Mouse (Mus musculus): ENCODE results near the gene Gas7. TPM values are rescaled to one million over a fixed set of nuclear protein-coding genes. Genes with fewer than 3 reads are reported as not detected.

Gene Gas7
- total RNA-seq, 2 experiments from 2014 or later, result 5.5 to 7.5 TPM

DNA sequence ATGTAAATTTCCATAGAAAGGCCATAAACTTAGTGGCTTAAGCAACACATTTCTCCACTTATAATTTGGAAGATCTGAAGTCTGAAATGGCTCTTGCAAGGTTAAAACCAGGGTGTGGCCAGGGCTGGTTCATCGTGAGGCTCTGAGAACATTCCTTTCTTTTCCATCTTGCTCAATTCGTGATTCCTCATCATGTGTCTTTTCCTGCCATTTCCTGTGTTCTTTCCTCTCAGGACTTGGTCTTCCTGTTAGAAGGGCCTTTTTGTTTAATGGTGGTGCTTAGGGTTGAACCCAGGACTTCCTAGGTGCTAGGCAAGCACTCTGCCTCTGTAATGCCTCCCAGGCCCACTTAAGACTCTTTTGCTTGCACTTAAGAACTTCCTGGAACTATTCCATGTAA is 76.0 kb downstream of the Gas7 start:
- ATAC-seq (replicated peaks; ENCODE audit: low FRiP score, poor library complexity, severe bottlenecking), result no peak

DNA sequence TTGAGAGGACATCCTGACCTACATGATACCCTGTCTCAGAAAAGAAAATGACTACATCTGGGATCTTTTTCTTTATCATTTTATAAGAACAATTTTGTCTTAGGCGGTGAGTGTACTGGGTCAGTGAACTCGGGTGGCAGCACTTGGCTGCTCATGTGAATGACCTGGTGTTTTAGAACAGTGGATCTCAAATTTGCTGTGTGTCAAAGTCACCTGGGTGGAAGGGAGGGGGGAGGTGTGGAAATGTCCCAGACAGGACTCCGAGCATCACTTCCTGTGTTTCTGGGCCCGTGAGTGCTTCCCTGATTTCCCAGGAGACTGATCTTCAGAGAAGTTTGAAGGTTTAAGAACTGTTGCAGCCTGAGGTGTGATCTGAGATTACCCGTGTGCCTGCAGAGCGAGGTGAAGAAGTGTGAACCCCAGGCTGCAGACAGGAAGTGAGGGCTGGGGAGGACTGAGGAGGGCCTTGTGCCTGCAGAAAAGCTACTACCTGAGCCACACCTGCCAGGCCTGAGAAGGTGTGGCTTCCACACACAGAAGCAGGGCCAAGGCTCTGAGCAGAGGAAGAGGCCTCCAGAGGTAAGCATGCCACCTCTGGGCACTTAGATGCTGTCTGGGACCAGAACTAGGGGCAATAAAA is 76.8 kb downstream of the Gas7 start:
- no peak for ATAC-seq (replicated peaks; ENCODE audit: low FRiP score, poor library complexity, severe bottlenecking)

DNA sequence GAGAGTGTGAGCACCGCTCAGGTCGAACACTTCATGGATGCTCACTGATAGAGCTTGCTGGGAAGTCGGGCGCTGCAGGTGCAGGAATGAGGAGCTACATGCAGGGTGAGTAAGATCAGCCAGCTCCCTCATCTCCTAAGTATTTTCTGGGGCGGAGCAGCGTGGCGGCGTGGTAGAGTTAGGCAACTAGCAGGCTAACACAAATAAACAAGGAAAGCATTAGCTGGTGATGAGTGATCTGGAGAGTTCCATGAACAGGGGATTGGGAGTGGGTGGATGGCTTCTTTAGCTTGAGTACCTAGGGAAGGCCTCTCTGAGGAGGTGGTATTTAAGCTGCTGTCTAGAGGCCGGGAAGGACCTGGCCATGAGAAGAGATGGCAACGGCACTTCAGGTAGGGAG is 77.5 kb downstream of the Gas7 start:
- no peak for ATAC-seq (replicated peaks; ENCODE audit: low FRiP score, poor library complexity, severe bottlenecking)

GRCm38 (mm10) chr11:67533151-67533550 is 77.9 kb downstream of the Gas7 start:
- no peak for ATAC-seq (replicated peaks; ENCODE audit: low FRiP score, poor library complexity, severe bottlenecking)

GRCm38 (mm10) chr11:67535703-67536102 is 80.5 kb downstream of the Gas7 start:
- no peak for ATAC-seq (replicated peaks; ENCODE audit: low FRiP score, poor library complexity, severe bottlenecking)

DNA sequence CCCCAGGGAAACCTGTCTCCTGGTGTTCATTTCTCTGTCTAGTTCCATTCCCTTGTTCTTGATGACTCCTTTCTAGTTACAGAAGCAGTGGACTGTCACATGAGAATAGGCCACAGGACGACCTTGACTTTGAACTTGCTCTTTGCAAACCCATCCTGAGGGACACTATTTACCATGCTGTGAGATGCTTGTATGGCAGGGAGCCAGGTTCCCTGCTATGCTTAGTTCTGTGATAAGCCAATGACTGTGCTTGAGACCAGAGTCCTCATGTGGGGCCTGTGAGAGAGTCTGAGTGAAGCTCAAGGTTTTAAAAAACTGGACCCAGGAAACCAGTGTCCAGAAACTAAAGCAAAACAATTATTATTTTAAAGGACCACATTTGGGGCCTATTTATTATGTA is 81.2 kb downstream of the Gas7 start:
- no peak for ATAC-seq (replicated peaks; ENCODE audit: low FRiP score, poor library complexity, severe bottlenecking)

- no peak for ATAC-seq (replicated peaks; ENCODE audit: low FRiP score, poor library complexity, severe bottlenecking)
Measured at GRCm38 (mm10) chr11:67537353-67537752, 82.1 kb downstream of the Gas7 start.

GRCm38 (mm10) chr11:67538557-67538956 is 83.3 kb downstream of the Gas7 start:
- ATAC-seq (replicated peaks; ENCODE audit: low FRiP score, poor library complexity, severe bottlenecking), result no peak

GRCm38 (mm10) chr11:67544656-67545432 is 89.6 kb downstream of the Gas7 start:
- no peak for ATAC-seq (replicated peaks; ENCODE audit: low FRiP score, poor library complexity, severe bottlenecking)

DNA sequence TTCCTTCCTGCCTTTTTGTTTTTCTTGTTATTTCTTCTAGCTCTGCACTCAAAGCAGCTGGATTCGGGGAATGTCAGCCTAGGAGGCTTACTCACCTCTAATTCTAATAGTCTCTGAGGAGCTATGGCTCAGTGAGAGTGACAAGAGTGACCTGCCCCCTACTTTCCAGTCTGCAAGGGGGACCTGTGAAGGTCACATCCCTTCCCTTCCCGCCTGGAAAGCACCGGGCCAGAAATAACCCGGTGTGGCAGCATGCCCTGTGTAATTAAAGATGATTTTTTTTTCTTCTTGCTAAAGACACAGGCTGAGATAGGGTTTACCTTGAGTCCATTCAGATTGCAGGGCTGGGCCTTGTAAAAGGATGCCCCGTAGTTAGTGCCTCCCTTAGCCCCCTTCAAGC is 91.3 kb downstream of the Gas7 start:
- no peak for ATAC-seq (replicated peaks; ENCODE audit: low FRiP score, poor library complexity, severe bottlenecking)

DNA sequence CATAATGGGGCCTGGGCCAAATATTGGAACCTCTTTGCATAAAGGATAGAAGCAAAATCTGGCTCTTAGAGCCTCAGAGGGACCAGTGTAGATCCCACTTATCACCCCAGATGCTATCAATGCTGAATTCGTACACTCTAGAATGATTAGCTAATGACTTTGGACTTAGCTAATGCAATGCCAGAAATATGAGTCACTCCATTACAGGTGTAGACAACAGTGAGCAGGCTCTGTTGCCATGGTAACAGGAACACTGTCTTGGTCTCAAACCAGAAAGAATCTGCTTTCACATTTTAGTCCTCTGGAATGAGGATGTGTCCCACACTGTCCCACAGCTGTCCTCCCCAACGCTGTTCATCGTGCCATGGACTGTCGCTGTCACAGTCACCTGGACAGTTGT is 94.1 kb downstream of the Gas7 start:
- no peak for ATAC-seq (replicated peaks; ENCODE audit: low FRiP score, poor library complexity, severe bottlenecking)

GRCm38 (mm10) chr11:67549762-67550488 is 94.7 kb downstream of the Gas7 start:
- ATAC-seq (replicated peaks; ENCODE audit: low FRiP score, poor library complexity, severe bottlenecking), result no peak

- ATAC-seq (replicated peaks; ENCODE audit: low FRiP score, poor library complexity, severe bottlenecking), result no peak
Measured at GRCm38 (mm10) chr11:67552400-67552799, 97.2 kb downstream of the Gas7 start.

GRCm38 (mm10) chr11:67554276-67554675 is 99.0 kb downstream of the Gas7 start:
- no peak for ATAC-seq (replicated peaks; ENCODE audit: low FRiP score, poor library complexity, severe bottlenecking)

DNA sequence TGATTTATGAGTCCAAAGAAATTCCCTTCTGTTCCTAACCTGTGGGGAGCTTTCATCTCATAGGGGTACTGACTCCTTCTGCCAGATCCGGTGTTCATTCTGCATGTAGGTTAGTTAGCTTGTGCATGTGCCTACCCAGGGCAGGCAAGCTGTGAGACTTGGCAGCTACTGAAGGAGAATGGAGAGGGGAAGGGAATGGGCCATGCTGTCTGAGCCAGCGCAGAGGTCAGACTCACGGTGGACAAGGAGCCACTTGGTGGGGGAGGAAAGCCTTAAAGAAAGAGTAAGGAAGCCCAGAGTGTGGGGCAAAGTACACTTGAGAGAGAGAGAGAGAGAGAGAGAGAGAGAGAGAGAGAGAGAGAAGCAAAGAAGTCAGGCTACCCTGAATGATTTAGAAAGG is 101.1 kb downstream of the Gas7 start:
- ATAC-seq (replicated peaks; ENCODE audit: low FRiP score, poor library complexity, severe bottlenecking), result no peak

- ATAC-seq (replicated peaks; ENCODE audit: low FRiP score, poor library complexity, severe bottlenecking), result no peak
Measured at GRCm38 (mm10) chr11:67558772-67559448, 103.7 kb downstream of the Gas7 start.

DNA sequence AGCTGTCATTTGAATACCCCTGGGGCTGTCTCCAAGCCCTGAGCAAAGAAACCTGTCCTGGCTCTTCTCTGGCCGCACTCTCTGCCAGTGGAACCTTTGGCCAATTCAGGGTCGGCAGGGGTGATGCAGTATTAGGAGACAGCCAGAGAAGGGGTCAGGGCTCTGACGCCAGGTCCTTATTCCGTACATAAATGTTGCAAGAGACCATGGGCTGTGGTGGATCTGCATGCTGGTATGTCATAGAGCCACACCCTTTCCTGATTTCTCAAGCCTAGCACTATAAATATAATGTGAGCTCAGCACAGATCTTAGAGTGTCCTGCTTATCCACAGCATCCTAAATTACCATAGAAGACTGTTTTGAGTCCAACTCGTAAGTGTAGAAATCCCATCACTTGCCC is 104.3 kb downstream of the Gas7 start:
- ATAC-seq (replicated peaks; ENCODE audit: low FRiP score, poor library complexity, severe bottlenecking), result no peak

DNA sequence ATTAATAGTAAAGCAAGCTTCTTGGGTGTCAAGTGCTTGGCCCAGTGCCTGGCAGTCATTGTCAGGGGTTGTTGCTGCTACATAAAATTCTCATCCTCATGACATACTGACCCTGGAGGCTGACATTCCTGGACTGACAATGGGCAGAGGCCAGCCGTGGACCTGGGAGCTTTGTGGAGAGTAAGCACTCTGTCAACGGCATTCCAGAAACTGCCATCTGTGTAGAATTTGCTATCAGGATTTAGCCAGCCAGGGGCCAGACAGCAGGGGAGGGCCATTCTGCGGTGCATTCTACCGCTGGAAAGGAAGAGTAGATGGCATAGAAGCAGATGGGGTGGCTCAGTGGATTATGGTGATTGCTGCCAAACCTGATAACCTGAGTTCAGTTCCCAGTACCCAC is 106.4 kb downstream of the Gas7 start:
- ATAC-seq (replicated peaks; ENCODE audit: low FRiP score, poor library complexity, severe bottlenecking), result no peak

DNA sequence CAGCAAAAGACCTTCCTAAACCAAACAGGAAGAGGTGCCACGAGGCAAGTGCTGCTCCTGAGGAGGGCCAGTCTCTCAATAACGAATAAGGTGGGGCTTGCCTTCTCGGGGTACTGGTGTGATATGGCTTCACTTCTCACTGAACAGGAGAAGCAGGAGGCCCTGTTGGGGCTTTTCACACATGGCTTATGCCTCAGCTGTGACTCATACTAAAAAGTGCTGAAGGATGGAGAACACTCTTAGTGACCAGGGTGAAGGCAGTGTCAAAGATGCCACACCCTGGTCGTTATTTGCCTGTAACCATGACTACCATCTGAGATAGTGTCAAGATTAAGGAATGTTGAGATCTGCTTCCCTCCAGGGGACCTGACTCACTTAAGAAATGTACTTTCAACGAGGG is 107.9 kb downstream of the Gas7 start:
- ATAC-seq (replicated peaks; ENCODE audit: low FRiP score, poor library complexity, severe bottlenecking), result no peak

DNA sequence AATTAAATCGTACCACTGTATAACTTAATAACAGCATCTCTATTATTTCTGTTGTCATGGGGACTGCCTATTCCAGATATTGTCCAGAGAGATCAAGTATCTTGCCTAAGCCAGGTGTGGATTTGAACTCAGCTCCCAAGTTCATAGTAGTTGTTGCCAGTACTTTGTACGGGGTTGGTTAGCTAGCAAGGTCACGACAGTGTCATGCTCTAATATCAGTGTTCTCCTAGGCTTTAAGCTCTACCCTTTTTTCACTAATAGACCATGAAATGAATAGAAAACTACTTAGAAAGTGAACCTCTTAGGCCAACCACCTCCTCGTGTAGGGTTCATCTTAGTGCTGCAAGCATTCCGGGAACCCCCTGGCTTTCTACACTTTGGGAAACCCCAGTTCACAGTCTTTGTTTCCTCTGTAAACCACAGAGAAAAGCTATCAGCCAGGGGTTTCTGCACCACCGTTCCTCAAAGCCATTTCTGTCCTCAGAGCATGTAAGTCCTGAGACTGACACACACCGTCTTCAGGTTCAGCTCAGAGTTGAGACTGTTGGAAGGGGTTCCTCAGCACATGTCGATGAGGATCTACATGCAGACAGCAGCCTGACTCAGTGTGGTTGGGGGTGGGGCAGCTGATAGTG is 108.9 kb downstream of the Gas7 start:
- ATAC-seq (replicated peaks; ENCODE audit: low FRiP score, poor library complexity, severe bottlenecking), result no peak
